Mouse (Mus musculus): ENCODE measurements around the gene Cct3.
"Not testable (repeated sequence)": the region's sequence is repeated elsewhere in the genome, so short reads cannot be mapped to it uniquely, and the experiment has no call there.

Gene Cct3

GRCm38 (mm10) chr3:88291970-88292369 lies 4.9 kb upstream of the Cct3 start:
- DNase-seq (ENCODE audit: low spot score) = peak; percentile 28

GRCm38 (mm10) chr3:88295272-88295671 lies 1.6 kb upstream of the Cct3 start:
- DNase-seq (ENCODE audit: low spot score) = not testable (repeated sequence)

- DNase-seq (ENCODE audit: low spot score) = no peak
Measured at GRCm38 (mm10) chr3:88296110-88296560, 781 bp upstream of the Cct3 start.

- DNase-seq (ENCODE audit: low spot score) = peak; percentile 50
Measured at GRCm38 (mm10) chr3:88297321-88297851, 470 bp downstream of the Cct3 start.

- DNase-seq (ENCODE audit: low spot score) = no peak
Measured at GRCm38 (mm10) chr3:88299172-88299571, 2.3 kb downstream of the Cct3 start.

- no peak for DNase-seq (ENCODE audit: low spot score)
Measured at GRCm38 (mm10) chr3:88324951-88325405, 28.1 kb downstream of the Cct3 start, which contains the start of gene Glmp. Gene Glmp (plus strand): TSS chr3:88325023.

GRCm38 (mm10) chr3:88328956-88329355 lies 32.0 kb downstream of the Cct3 start:
- DNase-seq (ENCODE audit: low spot score) = no peak

- peak; percentile 58 for DNase-seq (ENCODE audit: low spot score)
Measured at GRCm38 (mm10) chr3:88331282-88331681, 34.4 kb downstream of the Cct3 start.

- no peak for DNase-seq (ENCODE audit: low spot score)
Measured at GRCm38 (mm10) chr3:88334029-88334658, 37.2 kb downstream of the Cct3 start.

- no peak for DNase-seq (ENCODE audit: low spot score)
Measured at GRCm38 (mm10) chr3:88334902-88335435, 38.1 kb downstream of the Cct3 start.

GRCm38 (mm10) chr3:88335436-88336053 lies 38.6 kb downstream of the Cct3 start:
- DNase-seq (ENCODE audit: low spot score) = peak; percentile 38

- peak; percentile 97 for DNase-seq (ENCODE audit: low spot score)
Measured at GRCm38 (mm10) chr3:88336058-88337013, 39.4 kb downstream of the Cct3 start, which contains the start of the genes Tmem79 and Smg5. Gene Tmem79 (minus strand): TSS chr3:88336148. Gene Smg5 (plus strand): TSS chr3:88336260.

- peak; percentile 22 for DNase-seq (ENCODE audit: low spot score)
Measured at GRCm38 (mm10) chr3:88337367-88338020, 40.6 kb downstream of the Cct3 start.

GRCm38 (mm10) chr3:88338316-88338715 lies 41.4 kb downstream of the Cct3 start:
- no peak for DNase-seq (ENCODE audit: low spot score)

- DNase-seq (ENCODE audit: low spot score) = no peak
Measured at GRCm38 (mm10) chr3:88339006-88339405, 42.1 kb downstream of the Cct3 start.

GRCm38 (mm10) chr3:88350732-88351131 lies 53.8 kb downstream of the Cct3 start:
- no peak for DNase-seq (ENCODE audit: low spot score)

GRCm38 (mm10) chr3:88352907-88353306 lies 56.0 kb downstream of the Cct3 start:
- DNase-seq (ENCODE audit: low spot score) = no peak

- DNase-seq (ENCODE audit: low spot score) = peak; percentile 59
Measured at GRCm38 (mm10) chr3:88354396-88355165, 57.7 kb downstream of the Cct3 start.

- peak; percentile 53 for DNase-seq (ENCODE audit: low spot score)
Measured at GRCm38 (mm10) chr3:88359584-88359983, 62.7 kb downstream of the Cct3 start.

- peak; percentile 82 for DNase-seq (ENCODE audit: low spot score)
Measured at GRCm38 (mm10) chr3:88359989-88360388, 63.1 kb downstream of the Cct3 start.
